Mouse (Mus musculus) hindbrain, embryonic 15.5 days (tissue): ENCODE measurements at regions not wholly inside any gene's neighbourhood (a gene's known extent, or its start where the extent isn't known, plus 50 kb on each side); places are given as distances from the start of the nearest gene placed in this dataset.

Experiments
- ATAC-seq: fragments of 200-750 bp; cut with Nextera tagmentation; 2 replicates; pipeline ENCODE4 v1.8.0; 2017; ENCODE audit warnings: low read depth, moderate number of reproducible peaks, moderate TSS enrichment; ENCODE audit not compliant: low FRiP score
- H3K27ac ChIP-seq: fragments of 300-500 bp; sonication (generic); replicated peaks from 2 replicates; pipeline ENCODE4 v1.5.1; 2015; ENCODE audit warnings: mild to moderate bottlenecking, inconsistent platforms
- H3K27me3 ChIP-seq: fragments of 300-500 bp; sonication (generic); 2 replicates; pipeline ENCODE4 v1.6.1; 2015; ENCODE audit warnings: control low read depth, inconsistent platforms
- H3K36me3 ChIP-seq: fragments of 300-500 bp; sonication (generic); 2 replicates; pipeline ENCODE4 v1.6.1; 2015; ENCODE audit warnings: control low read depth, inconsistent platforms
- H3K4me1 ChIP-seq: fragments of 300-500 bp; sonication (generic); replicated peaks from 2 replicates; pipeline ENCODE4 v1.6.1; 2015; ENCODE audit warnings: control low read depth, inconsistent platforms
- H3K4me2 ChIP-seq: fragments of 300-500 bp; sonication (generic); 2 replicates; pipeline ENCODE4 v1.6.1; 2015; ENCODE audit warnings: moderate library complexity, mild to moderate bottlenecking, inconsistent platforms
- H3K4me3 ChIP-seq: fragments of 300-500 bp; sonication (generic); 2 replicates; pipeline ENCODE4 v1.5.1; 2015; ENCODE audit warnings: mild to moderate bottlenecking, inconsistent platforms
- H3K9ac ChIP-seq: fragments of 300-500 bp; sonication (generic); 2 replicates; pipeline ENCODE4 v1.6.1; 2015; ENCODE audit warnings: inconsistent platforms
- H3K9me3 ChIP-seq: fragments of 300-500 bp; sonication (generic); 2 replicates; pipeline ENCODE4 v1.6.1; 2016; ENCODE audit warnings: control low read depth, inconsistent platforms
- WGBS: fragments of 180-500 bp; shearing (Covaris S2); methylation state at CpG from one replicate; pipeline ENCODE4 v1.1.7; 2015; 5-methylcytosine and 5-hydroxymethylcytosine counted together

DNA sequence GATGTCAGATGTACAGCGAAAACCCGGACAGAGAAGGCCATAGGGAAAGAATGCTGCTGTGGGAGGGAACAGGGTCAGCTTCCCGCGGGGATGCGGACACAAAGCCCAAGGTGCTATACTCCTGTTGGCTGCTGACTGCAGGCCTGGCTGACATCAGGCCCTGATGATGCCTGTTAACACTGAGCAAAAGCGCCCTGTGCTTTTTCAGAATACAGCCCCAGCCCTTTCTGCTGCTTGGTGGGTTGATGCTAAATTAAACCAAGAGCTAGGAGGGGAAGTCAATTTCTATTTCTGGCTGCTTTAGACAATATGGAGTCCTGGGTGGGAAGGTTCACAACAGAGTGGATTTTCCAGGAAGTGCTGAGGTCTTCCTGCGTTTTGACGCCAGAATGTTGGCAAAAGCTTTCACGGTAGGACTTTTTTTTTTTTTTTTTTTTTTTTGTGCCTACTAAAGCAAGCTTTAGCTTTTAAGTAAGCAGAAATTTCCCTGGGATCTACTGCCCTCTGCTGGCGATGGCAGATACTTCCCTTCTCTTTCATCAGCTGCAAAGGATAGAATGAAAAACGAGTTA is 302.2 kb upstream of the Arglu1 start:
- peak overlapping the region; percentile 32 for H3K4me2 ChIP-seq
- H3K27me3 ChIP-seq, result no peaks in the 10 kb centered on the region
- no peak overlapping the region for H3K4me3 ChIP-seq
- H3K9ac ChIP-seq, result no peak overlapping the region
- 3% methylated on average over 11 of the region's 11 CpGs for WGBS
- peaks cover 32% of the 10 kb centered on the region for H3K4me1 ChIP-seq
- H3K9me3 ChIP-seq, result no peaks in the 10 kb centered on the region
- no peaks in the 10 kb centered on the region for H3K36me3 ChIP-seq
- ATAC-seq, result no peak
- H3K27ac ChIP-seq, result peak overlapping the region; percentile 41

DNA sequence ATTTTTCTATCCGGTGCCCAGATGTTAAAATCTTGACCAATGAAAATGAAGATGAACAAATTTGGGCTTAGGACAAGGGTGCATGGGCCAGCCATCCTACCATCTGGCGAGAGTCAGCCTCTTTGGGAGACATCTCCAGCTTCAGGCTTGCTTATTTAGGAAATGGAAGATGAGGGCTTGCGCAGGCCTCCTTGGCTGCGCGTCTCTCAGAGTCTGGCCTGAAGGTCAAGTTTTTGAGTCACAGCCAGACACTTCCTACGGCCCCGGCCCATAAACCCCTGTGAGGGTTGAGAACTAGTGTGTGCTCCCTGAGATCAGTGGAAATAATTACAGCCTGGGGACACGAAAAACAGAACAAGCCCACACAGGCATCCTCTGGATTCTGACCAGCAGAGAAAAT is 300.7 kb upstream of the Arglu1 start:
- Histone ChIP-seq H3K4me1 (peaks cover 32% of the 10 kb centered on the region), H3K4me3 (no peak overlapping the region), H3K27me3 (no peaks in the 10 kb centered on the region), H3K4me2 (no peak overlapping the region), H3K9ac (no peak overlapping the region), H3K9me3 (no peaks in the 10 kb centered on the region), H3K27ac (no peak overlapping the region), H3K36me3 (no peaks in the 10 kb centered on the region)
- WGBS, result 76% methylated on average over 8 of the region's 8 CpGs
- ATAC-seq, result no peak

DNA sequence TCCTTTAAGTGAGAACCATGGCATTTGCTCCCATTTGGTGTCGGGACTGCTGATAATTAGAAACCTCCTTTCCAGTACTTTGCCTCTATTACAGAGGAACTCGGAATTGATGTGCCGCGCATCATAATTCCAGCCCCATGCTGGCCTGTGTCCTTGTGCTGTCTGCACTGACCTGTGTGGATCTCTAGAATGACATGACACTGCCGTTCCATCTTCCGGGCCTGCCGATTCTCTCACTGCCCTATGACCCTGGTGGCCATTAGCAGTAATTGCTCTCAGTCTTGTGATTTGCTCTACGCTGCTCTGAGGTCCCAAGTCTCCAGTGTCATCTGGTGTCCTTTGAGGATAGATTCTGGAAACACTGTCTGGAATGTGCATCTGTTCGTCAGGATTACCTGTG is 295.7 kb upstream of the Arglu1 start:
- 74% methylated on average over 9 of the region's 9 CpGs for WGBS
- H3K4me3 ChIP-seq, result no peak overlapping the region

DNA sequence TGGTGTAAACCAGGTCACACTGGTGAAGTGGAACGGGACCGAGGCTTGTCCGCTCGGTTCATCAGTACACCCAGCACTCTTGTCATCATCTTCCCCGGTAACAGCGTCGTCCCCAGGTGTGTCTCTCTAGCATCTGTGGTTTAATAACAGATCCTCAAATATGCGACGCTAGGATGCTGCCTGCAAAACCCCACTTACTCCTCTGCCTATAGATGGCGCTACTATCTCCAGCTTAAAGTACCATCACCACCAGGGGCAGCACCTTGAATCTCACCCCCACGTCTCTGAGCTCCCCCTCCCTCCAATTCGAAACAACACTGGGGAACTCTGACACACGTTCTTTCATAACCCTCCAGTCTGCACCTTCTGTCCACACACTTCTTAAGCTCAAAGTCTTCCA is 295.1 kb upstream of the Arglu1 start:
- ATAC-seq, result 0 out of 2 replicates have a peak, but pooled peaks have one; percentile 35
- 0 out of 2 replicates have a peak overlapping the region, but pooled peaks have one; percentile 29 for H3K4me2 ChIP-seq
- H3K9ac ChIP-seq, result no peak overlapping the region
- H3K36me3 ChIP-seq, result no peaks in the 10 kb centered on the region
- H3K9me3 ChIP-seq, result no peaks in the 10 kb centered on the region
- no peak overlapping the region for H3K4me3 ChIP-seq
- no peak overlapping the region for H3K27ac ChIP-seq
- 87% methylated on average over 13 of the region's 13 CpGs for WGBS
- H3K27me3 ChIP-seq, result no peaks in the 10 kb centered on the region
- H3K4me1 ChIP-seq, result peaks cover 12% of the 10 kb centered on the region

More for the DNA sequence above, 295.7 kb upstream of the Arglu1 start:
- Histone ChIP-seq H3K9ac (no peak overlapping the region), H3K9me3 (no peaks in the 10 kb centered on the region), H3K36me3 (no peaks in the 10 kb centered on the region), H3K27me3 (no peaks in the 10 kb centered on the region), H3K4me1 (peaks cover 12% of the 10 kb centered on the region), H3K27ac (no peak overlapping the region), H3K4me2 (no peak overlapping the region)
- ATAC-seq, result no peak

DNA sequence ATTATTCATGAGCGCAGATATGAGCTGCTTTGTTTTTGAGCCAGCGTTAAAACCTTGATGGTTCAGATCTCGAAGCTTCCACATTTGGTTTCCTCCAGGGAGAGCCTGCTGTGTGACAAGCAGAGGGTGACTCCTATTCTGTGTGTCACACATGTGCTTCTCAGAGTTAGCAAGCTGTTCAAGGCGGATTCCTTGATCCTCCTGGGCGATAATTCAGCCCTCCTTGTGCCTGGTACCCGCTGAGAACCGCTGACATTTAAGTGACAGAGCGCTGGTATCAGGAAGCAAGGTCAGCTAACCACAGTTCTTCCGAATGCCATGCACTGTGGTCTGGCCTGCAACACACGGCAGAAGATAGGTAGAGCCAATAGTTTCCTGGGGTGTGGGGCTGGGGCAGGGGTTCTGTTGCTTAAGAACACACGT is 294.5 kb upstream of the Arglu1 start:
- Histone ChIP-seq H3K9ac (no peak overlapping the region), H3K27me3 (no peaks in the 10 kb centered on the region), H3K27ac (no peak overlapping the region), H3K36me3 (no peaks in the 10 kb centered on the region), H3K4me1 (peaks cover 12% of the 10 kb centered on the region), H3K4me3 (no peak overlapping the region), H3K4me2 (peak overlapping the region; percentile 29), H3K9me3 (no peaks in the 10 kb centered on the region)
- 28% methylated on average over 11 of the region's 11 CpGs for WGBS
- peak; percentile 46; the same call in 1 of the 2 replicates for ATAC-seq

DNA sequence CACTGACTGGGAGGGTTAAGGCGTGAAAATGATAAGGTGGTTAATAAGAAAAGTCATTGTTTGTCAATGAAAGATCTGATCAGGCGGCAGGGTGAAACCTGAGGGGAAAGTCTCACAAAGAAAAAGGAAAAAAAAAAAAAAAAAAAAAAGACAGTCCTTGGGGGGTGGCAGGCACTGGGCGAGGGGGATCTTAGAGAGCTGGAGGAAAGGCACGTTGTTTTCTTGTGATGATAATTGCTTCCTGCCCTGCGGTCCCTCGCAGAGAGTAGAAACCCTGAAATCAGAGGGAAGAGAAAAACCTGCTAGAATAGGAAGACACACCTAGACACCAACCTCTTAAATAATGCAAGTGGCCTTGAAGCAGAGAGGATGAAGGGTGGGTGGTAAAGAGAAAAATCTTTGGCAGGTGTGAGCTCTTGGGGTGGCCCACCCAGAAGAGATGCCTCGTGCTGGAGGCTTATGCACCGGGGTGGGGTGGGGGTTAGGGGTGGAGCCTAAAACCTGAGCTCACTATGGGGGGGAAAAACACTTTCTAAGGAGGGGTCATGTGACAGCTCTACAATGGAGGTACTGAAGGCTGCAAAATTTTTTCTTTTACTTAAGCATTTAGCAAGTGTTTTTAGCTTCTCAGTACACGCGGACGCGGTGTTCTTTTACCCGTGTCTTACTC is 294.0 kb upstream of the Arglu1 start:
- no peak overlapping the region for H3K9ac ChIP-seq
- peak overlapping the region; percentile 29 for H3K4me2 ChIP-seq
- H3K9me3 ChIP-seq, result no peaks in the 10 kb centered on the region
- no peak overlapping the region for H3K4me3 ChIP-seq
- no peaks in the 10 kb centered on the region for H3K27me3 ChIP-seq
- no peaks in the 10 kb centered on the region for H3K36me3 ChIP-seq
- peaks cover 12% of the 10 kb centered on the region for H3K4me1 ChIP-seq
- ATAC-seq, result peak; percentile 25; the same call in 1 of the 2 replicates
- no peak overlapping the region for H3K27ac ChIP-seq
- WGBS, result 22% methylated on average over 13 of the region's 13 CpGs

DNA sequence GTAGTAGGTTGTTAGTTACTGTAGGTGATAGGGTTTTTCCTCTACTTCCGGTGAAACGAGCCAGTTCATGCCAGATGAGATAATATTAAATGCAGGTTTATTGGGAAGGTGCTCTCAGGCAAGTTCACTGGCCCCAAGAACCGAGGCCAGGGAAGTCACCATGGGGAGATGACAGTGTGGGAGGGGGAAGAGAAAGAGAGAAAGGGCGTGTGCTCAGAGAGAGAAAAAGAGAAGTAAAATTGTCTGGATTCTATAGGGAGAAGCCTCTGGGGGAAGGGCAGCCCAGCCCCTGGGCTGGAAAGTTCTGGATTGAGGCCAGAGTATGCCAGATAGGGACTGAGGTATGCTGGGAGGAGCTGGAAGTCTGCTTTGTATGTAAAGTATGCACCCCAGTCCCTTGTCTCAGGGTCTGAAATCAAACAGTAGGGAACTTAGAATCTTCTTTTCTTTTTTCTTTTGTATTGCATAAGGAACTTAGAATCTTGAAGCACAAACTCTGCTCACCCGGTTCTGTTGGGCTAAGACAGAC is 292.9 kb upstream of the Arglu1 start:
- no peak overlapping the region for H3K4me2 ChIP-seq
- 58% methylated on average over 5 of the region's 5 CpGs for WGBS
- no peaks in the 10 kb centered on the region for H3K36me3 ChIP-seq
- ATAC-seq, result no peak
- H3K27ac ChIP-seq, result no peak overlapping the region
- H3K9me3 ChIP-seq, result no peaks in the 10 kb centered on the region
- no peaks in the 10 kb centered on the region for H3K27me3 ChIP-seq
- peaks cover 12% of the 10 kb centered on the region for H3K4me1 ChIP-seq
- no peak overlapping the region for H3K9ac ChIP-seq
- H3K4me3 ChIP-seq, result no peak overlapping the region

DNA sequence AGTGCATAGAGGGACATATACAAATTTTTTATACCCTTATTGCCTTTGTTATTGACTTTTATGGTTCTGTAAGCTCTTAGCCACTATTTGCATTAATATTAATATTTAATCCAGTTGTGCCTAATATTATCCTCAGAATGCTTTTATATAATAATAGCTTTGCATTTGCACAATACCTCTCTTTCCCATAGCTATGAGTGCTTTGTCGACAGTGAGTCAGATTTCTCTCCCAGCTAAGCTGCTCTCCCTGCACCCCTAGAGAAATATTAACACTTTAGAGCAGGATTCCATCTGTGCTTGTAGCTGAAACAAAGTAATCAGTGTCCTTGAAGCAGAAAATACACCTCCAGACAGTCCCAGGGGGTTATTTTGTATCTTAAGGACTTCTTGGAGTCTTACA is 288.6 kb upstream of the Arglu1 start:
- H3K9ac ChIP-seq, result no peak overlapping the region

DNA sequence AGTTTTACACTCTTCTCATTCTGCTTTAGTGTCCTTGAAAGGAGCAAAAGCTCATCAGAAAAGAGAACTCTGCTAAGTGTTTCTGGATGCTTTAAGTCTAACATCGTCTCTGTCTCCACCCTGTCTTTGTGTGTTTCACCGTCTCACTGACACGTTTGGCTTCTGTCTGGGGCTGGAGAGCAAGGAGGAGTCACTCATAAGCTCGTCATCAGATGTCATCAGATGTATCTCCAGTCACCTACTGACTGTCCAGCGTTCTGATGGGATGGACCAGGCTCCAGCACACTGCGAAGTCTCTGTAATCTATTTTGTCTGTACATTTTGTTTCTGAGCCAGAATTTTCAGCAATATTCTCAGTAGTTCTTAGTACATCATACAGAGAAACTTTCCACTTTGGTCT is 283.4 kb upstream of the Arglu1 start:
- H3K4me1 ChIP-seq, result no peaks in the 10 kb centered on the region
- H3K36me3 ChIP-seq, result no peaks in the 10 kb centered on the region
- WGBS, result 64% methylated on average over 6 of the region's 6 CpGs
- H3K4me3 ChIP-seq, result no peak overlapping the region
- H3K4me2 ChIP-seq, result no peak overlapping the region
- no peak overlapping the region for H3K9ac ChIP-seq
- no peak for ATAC-seq
- no peaks in the 10 kb centered on the region for H3K27me3 ChIP-seq
- no peak overlapping the region for H3K27ac ChIP-seq
- no peaks in the 10 kb centered on the region for H3K9me3 ChIP-seq

More for the DNA sequence above, 288.6 kb upstream of the Arglu1 start:
- H3K27ac ChIP-seq, result no peak overlapping the region
- no peaks in the 10 kb centered on the region for H3K27me3 ChIP-seq
- ATAC-seq, result no peak
- WGBS, result 44% methylated on average over 1 of the region's 1 CpGs
- H3K4me2 ChIP-seq, result no peak overlapping the region
- H3K36me3 ChIP-seq, result no peaks in the 10 kb centered on the region
- no peaks in the 10 kb centered on the region for H3K4me1 ChIP-seq
- no peak overlapping the region for H3K4me3 ChIP-seq
- no peaks in the 10 kb centered on the region for H3K9me3 ChIP-seq

DNA sequence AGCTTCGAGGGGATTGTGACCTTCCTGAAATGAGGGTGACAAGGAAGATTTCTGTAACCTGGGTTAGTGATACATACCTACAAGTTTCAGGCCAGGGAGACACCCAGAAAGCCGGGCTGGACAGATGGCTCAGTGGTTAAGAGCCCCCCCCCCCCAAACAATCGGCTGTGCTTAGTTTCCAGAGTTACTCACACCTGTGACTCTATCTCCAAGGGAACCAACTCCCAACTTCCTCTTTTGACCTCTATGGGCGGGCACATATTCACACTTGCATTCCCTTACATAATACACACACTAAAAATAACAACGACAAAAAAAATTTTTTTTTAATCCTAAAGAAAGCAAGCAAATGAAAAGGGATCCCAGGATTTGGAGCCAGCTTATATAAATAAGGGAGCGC is 283.0 kb upstream of the Arglu1 start:
- Histone ChIP-seq H3K27me3 (no peaks in the 10 kb centered on the region), H3K4me2 (no peak overlapping the region), H3K9ac (no peak overlapping the region), H3K9me3 (no peaks in the 10 kb centered on the region), H3K36me3 (no peaks in the 10 kb centered on the region), H3K4me1 (no peaks in the 10 kb centered on the region), H3K27ac (no peak overlapping the region), H3K4me3 (no peak overlapping the region)
- no peak for ATAC-seq
- WGBS, result 73% methylated on average over 6 of the region's 6 CpGs

DNA sequence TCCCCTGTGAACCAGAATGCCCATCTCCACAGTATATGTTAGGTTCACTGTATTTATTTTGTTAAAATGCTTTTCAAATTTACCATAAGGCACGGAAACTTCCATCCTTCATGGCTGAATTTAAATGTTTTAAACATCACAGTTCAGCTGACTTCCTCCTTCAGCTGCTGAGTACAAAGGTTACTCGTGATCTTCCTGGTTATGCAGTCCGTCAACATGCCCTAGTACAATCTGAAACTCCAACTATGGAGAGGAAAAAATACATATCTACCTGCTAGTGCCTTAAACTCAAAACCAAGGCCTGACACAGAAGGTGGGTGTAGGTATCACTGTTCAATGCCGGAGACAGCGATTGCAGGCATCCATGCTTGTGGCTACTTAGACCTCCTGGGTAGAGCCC is 280.5 kb upstream of the Arglu1 start:
- Histone ChIP-seq H3K9me3 (no peaks in the 10 kb centered on the region), H3K27ac (no peak overlapping the region), H3K36me3 (no peaks in the 10 kb centered on the region), H3K4me3 (no peak overlapping the region), H3K4me1 (0 out of 2 replicates have a peak, but pooled peaks cover 3% of the 10 kb centered on the region), H3K4me2 (no peak overlapping the region), H3K27me3 (no peaks in the 10 kb centered on the region), H3K9ac (no peak overlapping the region)
- 86% methylated on average over 5 of the region's 5 CpGs for WGBS
- no peak for ATAC-seq

DNA sequence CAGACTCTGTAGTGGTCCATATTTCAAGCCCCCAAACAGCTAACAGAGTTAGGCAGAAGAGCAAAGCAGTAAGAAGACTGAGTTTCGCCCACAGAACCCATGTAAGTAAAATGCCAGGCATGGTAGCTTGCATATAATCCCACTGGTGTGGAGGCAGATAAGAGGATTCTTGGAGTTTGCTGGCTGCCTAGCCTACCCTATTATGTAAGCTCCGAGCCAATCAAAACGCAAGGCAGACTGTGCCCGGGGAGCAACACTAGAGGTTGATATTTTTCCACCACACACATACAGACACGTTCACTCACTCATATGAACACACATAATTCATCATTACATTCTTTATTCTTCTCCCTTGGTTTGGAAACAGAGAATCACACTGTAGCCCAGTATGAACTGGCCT is 280.0 kb upstream of the Arglu1 start:
- H3K27ac ChIP-seq, result no peak overlapping the region
- H3K36me3 ChIP-seq, result no peaks in the 10 kb centered on the region
- H3K4me1 ChIP-seq, result 0 out of 2 replicates have a peak, but pooled peaks cover 3% of the 10 kb centered on the region
- ATAC-seq, result no peak
- no peak overlapping the region for H3K4me2 ChIP-seq
- no peaks in the 10 kb centered on the region for H3K9me3 ChIP-seq
- no peaks in the 10 kb centered on the region for H3K27me3 ChIP-seq
- no peak overlapping the region for H3K9ac ChIP-seq
- no peak overlapping the region for H3K4me3 ChIP-seq
- WGBS, result 85% methylated on average over 5 of the region's 5 CpGs
